Mouse (Mus musculus) embryo, embryonic 9.5 days (tissue): ENCODE measurements at regions not wholly inside any gene's neighbourhood (a gene's known extent, or its start where the extent isn't known, plus 50 kb on each side); places are given as distances from the start of the nearest gene placed in this dataset.

ENCODE experiments used
- DNase-seq: peaks from one replicate; pipeline ENCODE4 v3.0.0-alpha.2; 2017; ENCODE audit errors: extremely low spot score

GRCm38 (mm10) chr8:128559004-128559662 is 126.3 kb upstream of the Itgb1 start:
- no peak for DNase-seq

- DNase-seq = no peak
These were observed 125.0 kb upstream of the Itgb1 start for GRCm38 (mm10) chr8:128560418-128560817.

- no peak for DNase-seq
These were observed 124.4 kb upstream of the Itgb1 start for GRCm38 (mm10) chr8:128561016-128561415.

DNA sequence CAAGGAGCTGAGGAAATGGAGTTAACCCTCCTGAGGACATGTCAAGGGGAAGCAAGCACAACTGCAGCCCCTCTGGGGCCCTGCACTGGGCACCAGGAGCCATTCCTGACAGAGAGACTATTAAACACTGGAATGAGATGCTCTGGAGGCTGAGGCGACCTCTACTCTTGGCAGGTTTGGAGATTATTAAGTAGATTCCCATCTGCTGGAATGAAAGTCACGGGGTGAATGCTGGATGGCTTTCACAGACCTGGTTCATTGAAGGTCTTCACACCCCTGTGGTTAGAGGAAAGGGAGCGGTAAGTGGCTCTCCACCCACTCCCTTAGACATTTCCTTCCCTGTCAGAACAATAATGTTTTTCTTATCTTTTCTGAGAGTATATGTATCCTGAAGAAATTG is 122.8 kb upstream of the Itgb1 start:
- DNase-seq = no peak

DNA sequence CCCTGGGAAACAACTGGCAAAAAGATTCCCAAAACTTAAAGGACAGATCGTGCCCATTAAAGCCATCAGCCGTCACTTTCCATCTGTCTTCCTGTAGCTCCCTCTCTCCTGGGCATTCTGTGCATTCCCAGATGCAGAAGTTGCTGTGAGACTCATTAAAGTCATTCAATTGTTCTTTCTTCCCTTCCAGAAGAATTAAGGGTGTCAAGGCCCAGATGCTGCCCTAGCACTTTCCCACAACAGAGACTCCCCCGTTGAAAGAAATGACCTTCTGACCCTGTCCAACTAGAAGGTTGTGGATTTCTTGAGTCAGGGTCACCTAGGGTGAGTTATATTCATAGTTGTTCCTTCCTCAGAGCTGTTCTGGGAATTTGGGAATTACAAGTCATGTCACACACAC is 121.7 kb upstream of the Itgb1 start:
- peak; percentile 24 for DNase-seq

DNA sequence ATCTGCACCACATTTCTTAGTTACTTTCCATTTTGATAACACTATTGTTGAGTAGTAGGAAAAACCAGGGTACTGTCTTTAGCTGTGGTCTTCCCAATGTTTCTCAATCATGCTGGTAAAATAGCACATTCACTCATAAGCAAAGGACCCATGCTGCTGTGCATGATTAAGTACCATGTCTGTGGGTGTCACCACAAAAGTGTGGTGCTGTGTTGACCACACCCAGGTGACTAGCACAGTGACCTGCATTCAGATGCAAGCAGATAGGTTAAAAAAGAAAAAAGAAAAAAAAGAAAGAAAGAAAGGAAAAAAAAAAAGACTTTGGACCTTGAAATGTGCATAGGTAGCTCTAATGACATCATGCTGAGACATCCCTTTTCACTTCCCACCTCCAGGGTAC is 113.2 kb upstream of the Itgb1 start:
- no peak for DNase-seq

DNA sequence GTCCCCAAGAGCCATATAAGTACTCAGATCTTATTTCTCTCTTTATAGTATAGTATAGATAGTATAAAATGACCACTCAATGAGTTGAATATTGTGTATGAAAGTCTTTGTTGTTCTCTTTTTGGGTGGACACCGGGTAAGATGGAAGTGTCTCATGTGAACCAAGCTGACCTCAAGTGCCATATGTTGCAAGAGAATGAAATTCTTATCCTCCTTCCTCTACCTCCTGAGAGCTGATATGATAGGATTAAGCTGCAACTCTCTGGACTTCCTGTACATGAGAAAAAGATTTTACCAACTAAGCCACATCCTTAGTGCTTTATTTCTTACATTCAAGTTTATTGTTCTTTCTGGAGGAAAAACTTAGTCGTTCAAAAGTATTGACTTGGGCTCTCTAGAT is 91.3 kb upstream of the Itgb1 start:
- no peak for DNase-seq

DNA sequence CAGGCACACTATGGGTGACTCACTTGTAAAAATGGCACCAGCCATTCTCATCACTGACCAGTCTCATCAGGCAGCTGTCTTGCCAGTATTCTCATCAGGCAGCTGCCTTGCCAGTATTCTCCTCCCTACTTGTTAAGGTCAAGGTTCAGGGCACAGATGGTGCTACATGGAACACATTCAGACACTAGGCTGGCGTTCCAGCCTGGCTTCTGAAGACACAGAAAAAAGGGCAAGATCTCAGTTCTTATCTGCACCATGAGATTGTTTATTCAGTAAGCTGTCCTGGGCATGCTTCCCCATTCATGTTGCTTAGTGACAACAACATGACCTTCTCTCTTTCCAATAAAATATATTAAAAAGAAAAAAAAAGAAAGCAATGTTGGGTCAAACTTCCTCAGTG is 90.7 kb upstream of the Itgb1 start:
- peak; percentile 12 for DNase-seq

GRCm38 (mm10) chr8:128605588-128605987 is 79.9 kb upstream of the Itgb1 start:
- DNase-seq = no peak

GRCm38 (mm10) chr8:128608876-128609275 is 76.6 kb upstream of the Itgb1 start:
- peak; percentile 6 for DNase-seq

DNA sequence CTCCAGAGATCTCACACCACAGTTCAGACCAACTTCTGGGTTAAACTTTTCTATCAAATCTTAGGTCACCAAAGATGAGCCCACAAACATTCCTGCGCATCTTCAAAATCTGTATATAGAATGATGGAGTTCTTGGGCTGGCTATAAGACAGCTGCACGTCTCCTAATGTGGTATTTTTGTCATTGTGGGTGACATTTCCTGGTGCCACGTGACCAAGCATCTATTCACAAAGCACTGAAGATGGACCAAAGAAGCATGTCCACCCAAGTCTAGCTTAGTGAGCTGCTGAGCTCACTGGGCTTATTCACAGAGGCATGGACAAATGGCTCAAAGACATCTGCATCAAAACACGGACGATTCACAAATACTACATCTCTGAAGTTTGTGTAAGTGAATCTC is 72.8 kb upstream of the Itgb1 start:
- no peak for DNase-seq

DNA sequence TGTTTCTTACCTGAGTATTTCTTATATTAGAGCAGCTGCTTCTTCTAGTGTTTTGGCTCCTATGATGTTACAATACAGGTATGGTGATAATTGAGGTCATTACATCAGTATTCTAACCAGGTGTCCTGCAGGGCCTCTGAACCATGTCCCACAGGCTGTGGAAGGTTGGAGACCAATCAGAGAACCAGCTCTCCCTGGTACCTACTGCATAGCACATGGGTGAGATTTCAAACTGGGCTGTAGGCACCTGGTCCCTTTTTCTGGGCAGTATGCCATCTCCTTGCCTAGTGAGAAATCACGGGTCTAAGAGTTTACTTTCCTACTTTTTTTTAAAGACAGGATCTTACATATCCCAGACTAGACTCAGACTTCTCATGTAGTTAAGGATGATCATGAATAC is 67.6 kb upstream of the Itgb1 start:
- DNase-seq = no peak

GRCm38 (mm10) chr8:128619086-128619485 is 66.4 kb upstream of the Itgb1 start:
- DNase-seq = no peak
